Mouse (Mus musculus) heart, adult 2 months (tissue): ENCODE measurements around the gene Itpa.

Experiments
- CTCF ChIP-seq: fragments of 200-600 bp; IDR thresholded peaks from 2 replicates; pipeline ENCODE4 v1.8.1; 2022; ENCODE audit warnings: antibody characterized with exemption, mild to moderate bottlenecking, moderate library complexity
- EP300 ChIP-seq: fragments of 200-500 bp; IDR thresholded peaks from 2 replicates; pipeline ENCODE4 v1.6.1; 2011; ENCODE audit warnings: low read depth, low read length, control low read depth; ENCODE audit not compliant: insufficient read depth
- POLR2A ChIP-seq: fragments of 200-500 bp; IDR thresholded peaks from 2 replicates; pipeline ENCODE4 v1.6.1; 2011; ENCODE audit warnings: mild to moderate bottlenecking, low read depth, low read length, control low read depth; ENCODE audit not compliant: insufficient read depth

DNA sequence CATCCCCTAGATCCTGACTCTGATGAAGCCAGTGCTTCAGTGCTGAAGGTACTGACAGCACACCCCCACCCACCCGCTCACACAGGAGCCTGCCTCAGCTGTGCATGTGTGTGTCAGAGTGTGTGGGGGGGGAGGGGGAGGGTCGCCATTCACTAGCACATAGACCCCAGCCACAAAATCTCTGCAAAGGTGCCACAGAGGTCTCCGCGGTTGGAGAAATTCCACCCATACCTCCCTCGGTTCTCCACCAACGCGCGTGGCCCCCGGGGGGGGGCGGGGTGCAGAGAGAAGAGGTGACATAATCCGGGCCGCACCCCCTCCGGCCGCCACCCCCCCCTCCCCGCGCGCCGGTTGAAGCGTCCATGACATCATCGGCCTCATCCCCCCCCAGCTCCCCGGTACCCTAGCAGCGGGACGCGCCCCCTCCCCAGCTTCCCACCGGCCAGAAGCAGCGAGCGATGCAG, 25.2 kb upstream of the Itpa start:
- TF ChIP-seq CTCF (no peak), POLR2A (no peak), EP300 (no peak)
